Mouse (Mus musculus): Measurements from ENCODE around the gene Fah. TPM values are rescaled to one million over a fixed set of nuclear protein-coding genes. Genes with fewer than 3 reads are reported as not detected.

Gene Fah
- polyA plus RNA-seq (2015; fragmentation: Nextera tagmentation; extraction: Ambion mirVana) = 11.5 and 12.6 TPM in 2 replicates

GRCm38 (mm10) chr7:84606293-84606749 lies at the start of gene Fah:
Fah (minus strand) TSS chr7:84606722.
- H3K27ac ChIP-seq = no peak within 1 kb of the TSS
- peak; percentile 47; the same call in 1 of the 2 replicates for ATAC-seq (ENCODE audit: borderline replicate concordance, extremely low read depth, low FRiP score, low TSS enrichment)
- no peaks in the 10 kb centered on the region for H3K9me3 ChIP-seq
- H3K9ac ChIP-seq = peak within 1 kb of the TSS; percentile 47
- 4% methylated on average over 10 of the region's 10 CpGs for WGBS
- no peaks in the 10 kb centered on the region for H3K27me3 ChIP-seq
- H3K4me1 ChIP-seq = peaks cover 10% of the 10 kb centered on the region; the same call in 1 of the 2 replicates
- no peaks in the 10 kb centered on the region for H3K36me3 ChIP-seq
- peak within 1 kb of the TSS; percentile 93 for H3K4me2 ChIP-seq
- peak within 1 kb of the TSS; percentile 64 for H3K4me3 ChIP-seq

DNA sequence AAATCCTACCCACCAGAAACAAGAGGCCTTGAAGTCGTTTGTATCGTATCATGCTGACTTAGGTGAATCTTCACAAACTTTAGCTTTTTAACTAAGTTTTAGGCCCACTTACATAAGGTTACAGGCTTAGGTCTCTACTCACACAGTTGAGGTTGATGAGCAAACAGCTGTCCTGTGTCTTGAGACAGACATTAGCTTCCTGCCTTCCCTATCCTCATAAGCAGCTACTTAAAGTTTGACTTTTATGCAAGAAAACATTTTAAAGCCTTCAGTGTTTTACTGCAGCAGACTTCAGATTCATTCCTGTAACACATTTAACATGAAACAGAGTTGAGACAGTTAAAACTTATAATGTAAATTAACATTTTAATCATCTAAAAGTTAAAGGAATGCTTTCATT lies 46.2 kb upstream of the Fah start:
- no peaks in the 10 kb centered on the region for H3K36me3 ChIP-seq
- H3K4me2 ChIP-seq = no peak overlapping the region
- peaks cover 19% of the 10 kb centered on the region for H3K4me1 ChIP-seq
- peak overlapping the region; percentile 67 for H3K27ac ChIP-seq
- WGBS = 49% methylated on average over 2 of the region's 2 CpGs
- no peak overlapping the region for H3K9ac ChIP-seq
- H3K27me3 ChIP-seq = no peaks in the 10 kb centered on the region
- no peaks in the 10 kb centered on the region for H3K9me3 ChIP-seq
- ATAC-seq (ENCODE audit: borderline replicate concordance, extremely low read depth, low FRiP score, low TSS enrichment) = peak; percentile 66; the same call in 1 of the 2 replicates
- no peak overlapping the region for H3K4me3 ChIP-seq

DNA sequence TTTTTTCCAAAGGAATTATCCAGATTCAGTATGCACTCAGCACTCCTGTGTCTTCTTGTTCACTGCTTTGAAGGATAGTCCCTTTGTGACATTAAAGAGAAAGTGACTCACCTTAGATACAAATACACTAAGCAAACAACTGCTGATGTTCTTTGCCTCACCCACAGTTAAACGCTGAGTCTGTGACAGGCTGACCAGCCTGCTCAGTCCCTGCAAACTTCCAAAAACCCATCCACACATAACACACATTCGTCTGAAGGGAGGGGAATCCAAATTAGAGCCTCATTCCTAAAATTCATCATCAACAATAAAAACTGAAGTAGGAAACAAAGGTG lies 45.4 kb upstream of the Fah start:
- no peak overlapping the region for H3K4me2 ChIP-seq
- no peak overlapping the region for H3K9ac ChIP-seq
- H3K9me3 ChIP-seq = no peaks in the 10 kb centered on the region
- H3K4me1 ChIP-seq = peaks cover 19% of the 10 kb centered on the region
- no peak overlapping the region for H3K27ac ChIP-seq
- no peaks in the 10 kb centered on the region for H3K27me3 ChIP-seq
- H3K36me3 ChIP-seq = no peaks in the 10 kb centered on the region
- 35% methylated on average over 2 of the region's 2 CpGs for WGBS
- no peak for ATAC-seq (ENCODE audit: borderline replicate concordance, extremely low read depth, low FRiP score, low TSS enrichment)
- no peak overlapping the region for H3K4me3 ChIP-seq

DNA sequence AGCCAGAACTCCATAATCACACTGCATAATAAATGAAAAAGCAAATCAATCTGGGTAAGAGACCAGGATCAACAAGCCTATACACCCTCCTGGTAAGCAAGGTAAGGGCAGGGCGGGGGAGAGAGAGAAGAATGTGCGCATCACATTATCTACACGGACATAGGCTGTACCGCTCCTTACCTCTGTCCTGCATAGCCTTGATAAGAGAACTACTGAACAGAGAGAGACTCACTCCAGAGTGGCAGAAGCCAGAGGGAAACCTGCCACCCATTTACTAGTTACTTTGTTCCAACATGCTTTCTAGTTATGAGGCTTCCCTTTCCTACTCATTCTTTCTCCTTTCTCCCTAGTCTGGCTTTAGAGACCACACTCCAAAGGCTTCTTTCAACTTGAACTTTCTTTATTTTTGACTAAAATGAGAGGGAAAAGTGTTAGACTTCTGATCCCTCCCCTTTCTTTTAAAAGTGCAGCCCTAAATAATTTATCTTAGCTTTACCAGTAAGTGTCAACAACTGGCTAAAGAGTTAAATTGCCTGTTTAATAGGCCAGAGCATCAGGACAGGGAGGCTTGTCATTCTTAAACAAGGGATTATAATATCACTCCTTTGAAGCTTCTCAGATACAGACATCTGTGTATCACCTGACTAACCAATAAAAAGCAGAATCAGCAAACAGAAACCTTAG lies 44.9 kb upstream of the Fah start:
- peak; percentile 77; the same call in 1 of the 2 replicates for ATAC-seq (ENCODE audit: borderline replicate concordance, extremely low read depth, low FRiP score, low TSS enrichment)
- 92% methylated on average over 4 of the region's 4 CpGs for WGBS
- H3K9me3 ChIP-seq = no peaks in the 10 kb centered on the region
- no peak overlapping the region for H3K4me3 ChIP-seq
- H3K27ac ChIP-seq = no peak overlapping the region
- peaks cover 19% of the 10 kb centered on the region for H3K4me1 ChIP-seq
- no peak overlapping the region for H3K9ac ChIP-seq
- H3K4me2 ChIP-seq = no peak overlapping the region
- H3K36me3 ChIP-seq = no peaks in the 10 kb centered on the region
- H3K27me3 ChIP-seq = no peaks in the 10 kb centered on the region

- Histone ChIP-seq H3K4me3 (no peak overlapping the region), H3K36me3 (no peaks in the 10 kb centered on the region), H3K9ac (no peak overlapping the region), H3K27ac (no peak overlapping the region), H3K27me3 (no peaks in the 10 kb centered on the region), H3K9me3 (no peaks in the 10 kb centered on the region), H3K4me2 (no peak overlapping the region), H3K4me1 (peaks cover 7% of the 10 kb centered on the region)
- 94% methylated on average over 2 of the region's 2 CpGs for WGBS
- ATAC-seq (ENCODE audit: borderline replicate concordance, extremely low read depth, low FRiP score, low TSS enrichment) = no peak
Measured at GRCm38 (mm10) chr7:84649016-84649415, 42.5 kb upstream of the Fah start.

- Histone ChIP-seq H3K9me3 (no peaks in the 10 kb centered on the region), H3K9ac (no peak overlapping the region), H3K36me3 (no peaks in the 10 kb centered on the region), H3K4me1 (no peaks in the 10 kb centered on the region), H3K4me3 (no peak overlapping the region), H3K27ac (0 out of 2 replicates have a peak overlapping the region, but pooled peaks have one; percentile 25), H3K4me2 (no peak overlapping the region), H3K27me3 (no peaks in the 10 kb centered on the region)
- no peak for ATAC-seq (ENCODE audit: borderline replicate concordance, extremely low read depth, low FRiP score, low TSS enrichment)
- 23% methylated on average over 1 of the region's 1 CpGs for WGBS
Measured at GRCm38 (mm10) chr7:84646256-84646655, 39.7 kb upstream of the Fah start.

DNA sequence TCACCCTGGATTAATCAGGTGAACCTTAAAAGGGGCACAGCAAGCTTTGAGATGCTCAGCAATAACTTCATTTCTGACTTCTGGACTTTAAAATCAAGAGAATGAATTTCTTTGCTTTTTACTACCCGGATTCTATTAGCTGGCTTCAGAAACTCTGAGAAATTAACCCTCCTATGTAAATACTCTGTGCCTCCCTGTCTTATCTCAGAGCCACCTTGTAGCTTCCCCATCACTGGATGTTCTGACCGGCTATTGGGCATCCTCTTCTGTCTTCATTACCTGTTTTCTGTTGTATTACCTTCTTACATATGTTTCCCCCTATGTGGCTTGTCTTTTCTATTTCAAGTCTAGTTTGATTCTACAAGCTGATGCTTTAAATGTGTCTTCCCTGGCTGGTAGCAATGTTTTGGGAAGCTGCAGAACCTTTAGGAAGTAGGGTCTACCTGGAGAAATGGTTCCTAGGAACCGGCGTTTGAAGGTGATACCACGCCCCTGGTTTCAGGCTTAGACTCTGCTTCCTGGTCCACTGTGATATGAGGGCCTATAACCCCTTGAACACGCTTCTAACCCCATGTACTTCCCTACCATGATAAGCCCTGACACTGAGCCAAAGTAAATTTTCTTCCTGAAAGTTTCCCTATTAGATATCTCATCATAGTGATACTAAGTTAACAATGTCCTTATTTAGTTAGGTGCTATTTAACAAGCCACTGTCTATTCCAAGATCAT lies 36.9 kb upstream of the Fah start:
- no peaks in the 10 kb centered on the region for H3K36me3 ChIP-seq
- no peaks in the 10 kb centered on the region for H3K4me1 ChIP-seq
- no peak for ATAC-seq (ENCODE audit: borderline replicate concordance, extremely low read depth, low FRiP score, low TSS enrichment)
- H3K9me3 ChIP-seq = no peaks in the 10 kb centered on the region
- H3K27me3 ChIP-seq = no peaks in the 10 kb centered on the region
- H3K4me3 ChIP-seq = no peak overlapping the region
- H3K9ac ChIP-seq = no peak overlapping the region
- H3K4me2 ChIP-seq = no peak overlapping the region
- 80% methylated on average over 6 of the region's 6 CpGs for WGBS
- H3K27ac ChIP-seq = no peak overlapping the region

DNA sequence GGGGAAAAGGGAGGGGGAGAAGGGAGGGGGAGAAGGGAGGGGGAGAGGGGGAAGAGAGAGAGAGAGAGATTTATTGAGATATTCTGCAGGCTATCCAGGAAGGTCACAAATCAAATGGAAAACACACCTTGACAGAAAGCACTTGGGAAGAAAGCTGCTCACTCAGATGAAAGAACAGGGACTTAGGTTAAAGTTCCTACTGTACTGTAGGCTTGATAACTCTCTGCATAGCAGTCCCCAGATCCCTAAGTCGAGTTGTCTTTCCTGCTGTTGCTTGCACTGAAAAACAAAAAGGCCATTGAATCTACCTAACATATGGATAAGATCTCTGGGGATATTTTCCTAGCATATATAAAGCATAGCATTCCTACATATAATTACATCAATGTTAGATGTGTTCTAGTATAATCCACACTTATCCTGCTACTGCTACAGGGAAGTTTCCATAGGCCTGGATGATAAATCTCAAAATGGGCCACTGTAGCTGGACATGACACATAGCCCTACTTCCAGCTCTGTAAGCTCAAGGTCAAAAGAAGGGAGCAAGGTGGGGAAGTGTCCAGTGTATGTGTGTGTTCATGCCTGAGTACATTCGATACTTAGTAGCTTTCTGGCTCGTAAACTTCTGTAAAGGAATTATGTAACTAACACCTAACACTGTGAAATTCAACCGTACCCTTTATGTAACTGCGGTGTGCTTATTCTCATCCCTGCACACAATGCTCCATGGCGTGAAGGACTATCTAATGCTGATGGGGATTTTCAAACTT lies 35.8 kb upstream of the Fah start:
- no peak overlapping the region for H3K27ac ChIP-seq
- no peaks in the 10 kb centered on the region for H3K27me3 ChIP-seq
- no peaks in the 10 kb centered on the region for H3K9me3 ChIP-seq
- H3K9ac ChIP-seq = no peak overlapping the region
- ATAC-seq (ENCODE audit: borderline replicate concordance, extremely low read depth, low FRiP score, low TSS enrichment) = no peak
- no peaks in the 10 kb centered on the region for H3K36me3 ChIP-seq
- H3K4me3 ChIP-seq = no peak overlapping the region
- H3K4me2 ChIP-seq = no peak overlapping the region
- no peaks in the 10 kb centered on the region for H3K4me1 ChIP-seq
- WGBS = 84% methylated on average over 6 of the region's 6 CpGs

- no peak overlapping the region for H3K4me3 ChIP-seq
- no peaks in the 10 kb centered on the region for H3K27me3 ChIP-seq
- no peaks in the 10 kb centered on the region for H3K4me1 ChIP-seq
- no peak for ATAC-seq (ENCODE audit: borderline replicate concordance, extremely low read depth, low FRiP score, low TSS enrichment)
- no peak overlapping the region for H3K27ac ChIP-seq
- no peaks in the 10 kb centered on the region for H3K9me3 ChIP-seq
- H3K36me3 ChIP-seq = peaks cover 8% of the 10 kb centered on the region; the same call in 1 of the 2 replicates
- no peak overlapping the region for H3K9ac ChIP-seq
- no peak overlapping the region for H3K4me2 ChIP-seq
Measured at GRCm38 (mm10) chr7:84636939-84637338, 30.4 kb upstream of the Fah start.

GRCm38 (mm10) chr7:84631878-84632277 lies 25.4 kb upstream of the Fah start:
- H3K27ac ChIP-seq = no peak overlapping the region
- no peak overlapping the region for H3K9ac ChIP-seq
- 76% methylated on average over 3 of the region's 3 CpGs for WGBS
- no peaks in the 10 kb centered on the region for H3K4me1 ChIP-seq
- no peak overlapping the region for H3K4me2 ChIP-seq
- H3K9me3 ChIP-seq = no peaks in the 10 kb centered on the region
- H3K36me3 ChIP-seq = peaks cover 18% of the 10 kb centered on the region; the same call in 1 of the 2 replicates
- no peak overlapping the region for H3K4me3 ChIP-seq
- no peaks in the 10 kb centered on the region for H3K27me3 ChIP-seq
- ATAC-seq (ENCODE audit: borderline replicate concordance, extremely low read depth, low FRiP score, low TSS enrichment) = no peak

DNA sequence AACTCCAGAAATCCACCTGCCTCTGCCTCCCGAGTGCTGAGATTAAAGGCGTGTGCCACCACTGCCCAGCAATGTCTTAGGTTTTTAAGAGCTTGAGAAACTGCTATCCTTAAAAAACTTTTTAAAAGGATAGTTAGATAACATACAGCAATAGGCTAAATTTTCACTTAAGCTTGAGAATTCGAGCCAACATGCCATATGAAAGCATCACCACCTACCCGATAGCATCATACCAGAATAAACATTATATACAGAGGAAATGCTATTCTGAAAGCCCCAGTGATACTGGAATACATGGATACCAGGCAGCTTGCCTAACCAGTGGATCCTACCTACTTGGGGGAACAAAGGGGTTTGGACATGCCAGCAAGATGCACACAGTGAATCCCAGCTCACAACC lies 17.2 kb upstream of the Fah start:
- Histone ChIP-seq H3K36me3 (peaks cover 19% of the 10 kb centered on the region), H3K4me3 (no peak overlapping the region), H3K9me3 (no peaks in the 10 kb centered on the region), H3K4me2 (no peak overlapping the region), H3K9ac (no peak overlapping the region), H3K27me3 (no peaks in the 10 kb centered on the region), H3K27ac (no peak overlapping the region), H3K4me1 (no peaks in the 10 kb centered on the region)
- 93% methylated on average over 4 of the region's 4 CpGs for WGBS
- no peak for ATAC-seq (ENCODE audit: borderline replicate concordance, extremely low read depth, low FRiP score, low TSS enrichment)

DNA sequence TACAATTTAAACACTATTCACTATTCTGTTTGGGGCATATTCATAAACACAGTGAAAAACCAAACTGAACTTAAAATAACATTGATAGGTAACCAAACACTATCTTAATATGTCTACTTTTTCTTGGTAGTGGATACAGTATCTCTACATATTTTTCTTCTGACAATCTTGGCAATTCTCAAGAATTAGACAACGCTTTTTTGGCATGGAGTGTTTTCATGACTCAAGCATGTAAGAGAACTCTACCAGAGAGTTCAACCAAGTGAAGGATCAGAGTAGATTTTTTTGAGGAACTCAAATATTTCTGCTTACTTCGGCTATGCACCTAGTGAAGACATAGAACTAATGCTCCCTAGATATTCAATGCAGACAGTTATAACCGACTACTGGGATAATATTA lies 14.4 kb upstream of the Fah start:
- H3K27ac ChIP-seq = no peak overlapping the region
- H3K4me1 ChIP-seq = no peaks in the 10 kb centered on the region
- no peaks in the 10 kb centered on the region for H3K9me3 ChIP-seq
- H3K4me3 ChIP-seq = no peak overlapping the region
- 87% methylated on average over 3 of the region's 3 CpGs for WGBS
- ATAC-seq (ENCODE audit: borderline replicate concordance, extremely low read depth, low FRiP score, low TSS enrichment) = no peak
- no peaks in the 10 kb centered on the region for H3K27me3 ChIP-seq
- H3K36me3 ChIP-seq = peaks cover 27% of the 10 kb centered on the region
- H3K4me2 ChIP-seq = no peak overlapping the region
- H3K9ac ChIP-seq = no peak overlapping the region
